ENCODE assay signal across 25 mouse cellular contexts in genomic region chr5:128571706-128572105, GRCm38 (mm10). TPM values are rescaled to one million over a fixed set of nuclear protein-coding genes. Genes with fewer than 3 reads are reported as not detected.
DNase-seq lines count a peak whose midpoint lies in the region; ATAC-seq and TF ChIP-seq lines count a peak whose summit lies in the region.
"Had no signal": no experiment of that assay in that cellular context is flagged by ENCODE, and none has a peak within 500 bp of the region (broad histone marks: within the 10 kb centered on the region; RNA-seq: fewer than 3 reads in every experiment).

No protein-coding gene starts in this region.

- no peaks in the 10 kb centered on the region for H3K9me3 ChIP-seq in hindbrain, embryonic 11.5 days (ENCODE audit: control insufficient read depth, low read length)
- H3K9me3 ChIP-seq: embryonic facial prominence, embryonic 13.5 days; hindbrain, embryonic 13.5 days had no signal

- no peak overlapping the region for H3K27ac ChIP-seq in testis, adult 2 months (ENCODE audit: control insufficient read depth, insufficient read depth, low read depth, low read length)
- H3K27ac ChIP-seq in hindbrain, embryonic 11.5 days (ENCODE audit: low read depth, low read length): no peak overlapping the region
- H3K27ac ChIP-seq: embryonic facial prominence, embryonic 13.5 days; gastrocnemius, adult 2 months; hindbrain, embryonic 13.5 days had no signal

- ATAC-seq in hindbrain, embryonic 11.5 days (ENCODE audit: low FRiP score): no peak
- ATAC-seq: CD4-positive, CD25-positive, alpha-beta regulatory T cell, adult 4 months; forebrain, embryonic 14.5 days; forebrain, postnatal 0 days; hindbrain, embryonic 16.5 days; Patski had no signal

- no peak for TF ChIP-seq POLR2A in testis, adult 2 months (IDR thresholded peaks at IDR 0.05; ENCODE audit: control insufficient read depth, low read depth, low read length)

- DNase-seq in testis, postnatal 14 days (ENCODE audit: low spot score): no peak
- peak; percentile 65 for DNase-seq in Muller cell, postnatal 12 days (ENCODE audit: inconsistent ontology term)
- peak; percentile 8 for DNase-seq in NIH3T3 (ENCODE audit: low read depth)
- no peak for DNase-seq in left cerebral cortex, postnatal 14 days (ENCODE audit: low spot score in 2 of 2)
- DNase-seq in hindbrain, embryonic 11.5 days (ENCODE audit: low spot score): no peak
- DNase-seq: adrenal gland, postnatal 10 days; adrenal gland, postnatal 36 days; cerebellum, adult 18-20 months; cerebellum, adult 9-10 months; cerebellum, postnatal 14 days; forebrain, postnatal 0 days; gastrocnemius, adult 2 months; gastrocnemius, postnatal 14 days; heart, adult 11 months had no signal

- WGBS in hindbrain, embryonic 11.5 days: 74% methylated on average over 8 of the region's 8 CpGs

- no peaks in the 10 kb centered on the region for H3K27me3 ChIP-seq in testis, adult 2 months (ENCODE audit: control insufficient read depth, insufficient read depth, low read length)
- no peaks in the 10 kb centered on the region for H3K27me3 ChIP-seq in hindbrain, embryonic 11.5 days (ENCODE audit: control insufficient read depth, insufficient read depth, low read length)
- H3K27me3 ChIP-seq: embryonic facial prominence, embryonic 13.5 days; hindbrain, embryonic 13.5 days; Patski had no signal

- peak overlapping the region; percentile 28 for H3K4me3 ChIP-seq in testis, adult 2 months (ENCODE audit: control insufficient read depth, low read depth, low read length)
- H3K4me3 ChIP-seq in hindbrain, embryonic 11.5 days (ENCODE audit: low read depth, low read length): no peak overlapping the region
- H3K4me3 ChIP-seq: embryonic facial prominence, embryonic 13.5 days; gastrocnemius, adult 2 months; hindbrain, embryonic 13.5 days had no signal

- intact Hi-C loops in left cerebral cortex, postnatal 14 days (cut with DNase I): no loop called here

- peaks cover 2% of the 10 kb centered on the region; the same call in 1 of the 2 replicates for H3K4me1 ChIP-seq in testis, adult 2 months (ENCODE audit: control insufficient read depth, insufficient read depth, low read length)
- H3K4me1 ChIP-seq in hindbrain, embryonic 11.5 days (replicated peaks; ENCODE audit: control insufficient read depth, insufficient read depth, low read length): peaks cover 5% of the 10 kb centered on the region; the same call in 1 of the 2 replicates

- no peaks in the 10 kb centered on the region for H3K36me3 ChIP-seq in testis, adult 2 months (ENCODE audit: control insufficient read depth, insufficient read depth, low read length)
- H3K36me3 ChIP-seq in hindbrain, embryonic 11.5 days (ENCODE audit: control insufficient read depth, insufficient read depth, low read length): no peaks in the 10 kb centered on the region
- H3K36me3 ChIP-seq: embryonic facial prominence, embryonic 13.5 days; hindbrain, embryonic 13.5 days had no signal

- no peak overlapping the region for H3K9ac ChIP-seq in hindbrain, embryonic 11.5 days (ENCODE audit: low read depth, low read length)
- H3K9ac ChIP-seq: embryonic facial prominence, embryonic 13.5 days; forebrain, postnatal 0 days; hindbrain, embryonic 13.5 days had no signal

- no peak for TF ChIP-seq CTCF in testis, adult 2 months (IDR thresholded peaks at IDR 0.05; ENCODE audit: control insufficient read depth, insufficient read depth, insufficient replicate concordance, low read depth, low read length)

- no peak overlapping the region for H3K4me2 ChIP-seq in hindbrain, embryonic 11.5 days (replicated peaks; ENCODE audit: low read depth, low read length)
- H3K4me2 ChIP-seq: embryonic facial prominence, embryonic 13.5 days; heart, embryonic 11.5 days; hindbrain, embryonic 13.5 days had no signal

RNA-seq across cellular contexts. Expression of gene Fzd10, which starts 28.9 kb away (rescaled TPM):
- polyA plus RNA-seq in testis, adult 2 months (2012; rRNA removed): 0.19 and 0.30 TPM in 2 replicates
- 1 to 10 TPM; 6.3 to 9.5 TPM for total RNA-seq in left cerebral cortex, postnatal 14 days (2021)
- polyA plus RNA-seq in hindbrain, embryonic 11.5 days (2014; fragmentation: Nextera tagmentation; extraction: Ambion mirVana): 17.8 and 19.3 TPM in 2 replicates
- total RNA-seq: hematopoietic stem cell, adult 5-6 weeks; MEL had no signal
- polyA plus RNA-seq: C2C12; CD4-positive, CD25-positive, alpha-beta regulatory T cell, adult 4 months; Patski had no signal

Comparison
In these comparisons a context has a peak if more than half of its experiments do, and no peak if none do; other contexts are left out.
1. DNase-seq: peak in Muller cell, postnatal 12 days (single experiment) and NIH3T3 (single experiment); none in testis, postnatal 14 days (single experiment), left cerebral cortex, postnatal 14 days (0 of 2) and hindbrain, embryonic 11.5 days (single experiment).
2. RNA of gene Fzd10, which starts 28.9 kb away (polyA plus RNA-seq): 17.8 to 19.3 TPM in hindbrain, embryonic 11.5 days; 0.19 to 0.30 TPM in testis, adult 2 months; every median in the first group is over 10 times any median in the second.